Mouse (Mus musculus): ENCODE results near the gene Prlr.

The Prlr gene

GRCm38 (mm10) chr15:10177083-10177482, at the start of gene Prlr:
TSS of gene Prlr (plus strand) at chr15:10177238.
- DNase-seq (ENCODE audit: low read depth): no peak

GRCm38 (mm10) chr15:10133781-10134180, 43.3 kb upstream of the Prlr start:
- no peak for DNase-seq (ENCODE audit: low read depth)

GRCm38 (mm10) chr15:10134889-10135288, 42.1 kb upstream of the Prlr start:
- DNase-seq (ENCODE audit: low read depth): no peak

- peak; percentile 18 for DNase-seq (ENCODE audit: low read depth)
Observed at GRCm38 (mm10) chr15:10144520-10144919, 32.5 kb upstream of the Prlr start.

- no peak for DNase-seq (ENCODE audit: low read depth)
Observed at GRCm38 (mm10) chr15:10148196-10148595, 28.8 kb upstream of the Prlr start.

GRCm38 (mm10) chr15:10160663-10161062, 16.4 kb upstream of the Prlr start:
- no peak for DNase-seq (ENCODE audit: low read depth)

GRCm38 (mm10) chr15:10175078-10175477, 2.0 kb upstream of the Prlr start:
- no peak for DNase-seq (ENCODE audit: low read depth)

GRCm38 (mm10) chr15:10175656-10176055, 1.4 kb upstream of the Prlr start:
- DNase-seq (ENCODE audit: low read depth): no peak

GRCm38 (mm10) chr15:10177519-10178130, 587 bp downstream of the Prlr start:
- DNase-seq (ENCODE audit: low read depth): no peak

GRCm38 (mm10) chr15:10178131-10178566, 1.1 kb downstream of the Prlr start:
- DNase-seq (ENCODE audit: low read depth): no peak

- no peak for DNase-seq (ENCODE audit: low read depth)
Observed at GRCm38 (mm10) chr15:10180694-10181093, 3.7 kb downstream of the Prlr start.

GRCm38 (mm10) chr15:10192101-10192630, 15.1 kb downstream of the Prlr start:
- no peak for DNase-seq (ENCODE audit: low read depth)

- no peak for DNase-seq (ENCODE audit: low read depth)
Observed at GRCm38 (mm10) chr15:10200991-10201390, 24.0 kb downstream of the Prlr start.

- DNase-seq (ENCODE audit: low read depth): no peak
Observed at GRCm38 (mm10) chr15:10202504-10203302, 25.7 kb downstream of the Prlr start.

GRCm38 (mm10) chr15:10210261-10210770, 33.3 kb downstream of the Prlr start:
- DNase-seq (ENCODE audit: low read depth): no peak

GRCm38 (mm10) chr15:10211992-10212391, 35.0 kb downstream of the Prlr start:
- DNase-seq (ENCODE audit: low read depth): no peak

GRCm38 (mm10) chr15:10213213-10213612, 36.2 kb downstream of the Prlr start:
- DNase-seq (ENCODE audit: low read depth): no peak

- DNase-seq (ENCODE audit: low read depth): no peak
Observed at GRCm38 (mm10) chr15:10213710-10214109, 36.7 kb downstream of the Prlr start.

- DNase-seq (ENCODE audit: low read depth): no peak
Observed at GRCm38 (mm10) chr15:10215719-10216118, 38.7 kb downstream of the Prlr start.

- no peak for DNase-seq (ENCODE audit: low read depth)
Observed at GRCm38 (mm10) chr15:10216189-10216588, 39.2 kb downstream of the Prlr start.

GRCm38 (mm10) chr15:10223614-10224155, 46.6 kb downstream of the Prlr start:
- DNase-seq (ENCODE audit: low read depth): no peak

- no peak for DNase-seq (ENCODE audit: low read depth)
Observed at GRCm38 (mm10) chr15:10225701-10226100, 48.7 kb downstream of the Prlr start.

- DNase-seq (ENCODE audit: low read depth): no peak
Observed at GRCm38 (mm10) chr15:10228636-10229035, 51.6 kb downstream of the Prlr start.

Data from c-Kit-positive CD71-negative TER-119-negative erythroid progenitor cells, embryonic 14.5 days (primary cell).